Mouse (Mus musculus) forebrain, embryonic 11.5 days (tissue): ENCODE data around the gene Atp5e. TPM values are rescaled to one million over a fixed set of nuclear protein-coding genes. Genes with fewer than 3 reads are reported as not detected.

Source experiments
- ATAC-seq: fragments of 200-750 bp; cut with Nextera tagmentation; replicated peaks from 2 replicates; pipeline ENCODE4 v1.8.0; 2017; ENCODE audit warnings: moderate TSS enrichment; ENCODE audit not compliant: low FRiP score
- DNase-seq: peaks from one replicate; pipeline ENCODE4 v3.0.0-alpha.2; 2017; ENCODE audit warnings: low spot score
- H3K27ac ChIP-seq: fragments of 300-500 bp; sonication (generic); 2 replicates; pipeline ENCODE4 v1.5.1; 2014; ENCODE audit warnings: low read depth, low read length
- H3K27me3 ChIP-seq: fragments of 300-500 bp; sonication (generic); 2 replicates; pipeline ENCODE4 v1.6.1; 2014; ENCODE audit warnings: mild to moderate bottlenecking, low read length, mixed read lengths; ENCODE audit not compliant: control insufficient read depth, insufficient read depth
- H3K36me3 ChIP-seq: fragments of 300-500 bp; sonication (generic); 2 replicates; pipeline ENCODE4 v1.6.1; 2014; ENCODE audit warnings: mild to moderate bottlenecking, low read length, moderate library complexity, mixed read lengths; ENCODE audit not compliant: control insufficient read depth, insufficient read depth
- H3K4me1 ChIP-seq: fragments of 300-500 bp; sonication (generic); replicated peaks from 2 replicates; pipeline ENCODE4 v1.6.1; 2014; ENCODE audit warnings: low read length, mixed read lengths; ENCODE audit not compliant: control insufficient read depth, insufficient read depth
- H3K4me2 ChIP-seq: fragments of 300-500 bp; sonication (generic); 2 replicates; pipeline ENCODE4 v1.6.1; 2014; ENCODE audit warnings: low read depth, mild to moderate bottlenecking, low read length, moderate library complexity, mixed read lengths; ENCODE audit not compliant: severe bottlenecking
- H3K4me3 ChIP-seq: fragments of 300-500 bp; sonication (generic); 2 replicates; pipeline ENCODE4 v1.5.1; 2014; ENCODE audit warnings: low read depth, low read length
- H3K9ac ChIP-seq: fragments of 300-500 bp; sonication (generic); 2 replicates; pipeline ENCODE4 v1.6.1; 2014; ENCODE audit warnings: low read length
- H3K9me3 ChIP-seq: fragments of 300-500 bp; sonication (generic); 2 replicates; pipeline ENCODE4 v1.6.1; 2016; ENCODE audit warnings: low read length, mixed read lengths; ENCODE audit not compliant: control insufficient read depth
- WGBS: fragments of 180-500 bp; shearing (Covaris S2); extraction: QIAGEN DNeasy Blood & Tissue Kit; methylation state at CpG from one replicate; pipeline ENCODE4 v1.1.7; 2014; 5-methylcytosine and 5-hydroxymethylcytosine counted together
- polyA plus RNA-seq: library from polyadenylated mRNA; unstranded; fragments of >200 nt; fragmentation: Nextera tagmentation; extraction: Ambion mirVana; gene quantifications from 2 replicates; pipeline ENCODE4 v1.2.1, GENCODE M21; 2014

The Atp5e gene
- 600 and 613 TPM in 2 replicates for polyA plus RNA-seq

- peak within 1 kb of the TSS; percentile 93 for H3K4me2 ChIP-seq
- peak within 1 kb of the TSS; percentile 66 for H3K4me3 ChIP-seq
- DNase-seq (peak; percentile 96), ATAC-seq (peak; percentile 100)
- H3K4me1 ChIP-seq, result peaks cover 7% of the 10 kb centered on the region; the same call in 1 of the 2 replicates
- H3K27me3 ChIP-seq, result no peaks in the 10 kb centered on the region
- 3% methylated on average over 48 of the region's 48 CpGs for WGBS
- H3K27ac ChIP-seq, result peak within 1 kb of the TSS; percentile 7; the same call in 1 of the 2 replicates
- peaks cover 3% of the 10 kb centered on the region; the same call in 1 of the 2 replicates for H3K36me3 ChIP-seq
- H3K9ac ChIP-seq, result peak within 1 kb of the TSS; percentile 79
- no peaks in the 10 kb centered on the region for H3K9me3 ChIP-seq
Measured at GRCm38 (mm10) chr2:174463789-174464523, at the start of gene Atp5e. Gene Atp5e (minus strand): TSS chr2:174464105.

GRCm38 (mm10) chr2:174509825-174510224, 45.9 kb upstream of the Atp5e start:
- Histone ChIP-seq H3K9me3 (no peaks in the 10 kb centered on the region), H3K27me3 (no peaks in the 10 kb centered on the region), H3K27ac (no peak overlapping the region), H3K4me3 (no peak overlapping the region), H3K9ac (no peak overlapping the region), H3K4me2 (no peak overlapping the region), H3K36me3 (no peaks in the 10 kb centered on the region), H3K4me1 (no peaks in the 10 kb centered on the region)
- ATAC-seq, result no peak
- 93% methylated on average over 8 of the region's 8 CpGs for WGBS
- DNase-seq, result no peak

- H3K4me1 ChIP-seq, result no peaks in the 10 kb centered on the region
- 86% methylated on average over 4 of the region's 4 CpGs for WGBS
- DNase-seq, result no peak
- H3K4me3 ChIP-seq, result no peak overlapping the region
- no peak for ATAC-seq
- H3K27me3 ChIP-seq, result no peaks in the 10 kb centered on the region
- no peaks in the 10 kb centered on the region for H3K9me3 ChIP-seq
- H3K4me2 ChIP-seq, result no peak overlapping the region
- H3K27ac ChIP-seq, result no peak overlapping the region
- no peaks in the 10 kb centered on the region for H3K36me3 ChIP-seq
- no peak overlapping the region for H3K9ac ChIP-seq
Measured at GRCm38 (mm10) chr2:174507998-174508397, 44.1 kb upstream of the Atp5e start.

- H3K27ac ChIP-seq, result no peak overlapping the region
- no peak overlapping the region for H3K9ac ChIP-seq
- H3K9me3 ChIP-seq, result no peaks in the 10 kb centered on the region
- 88% methylated on average over 25 of the region's 25 CpGs for WGBS
- H3K4me3 ChIP-seq, result no peak overlapping the region
- H3K27me3 ChIP-seq, result no peaks in the 10 kb centered on the region
- ATAC-seq, result no peak
- DNase-seq, result peak; percentile 44
- no peaks in the 10 kb centered on the region for H3K4me1 ChIP-seq
- no peak overlapping the region for H3K4me2 ChIP-seq
- no peaks in the 10 kb centered on the region for H3K36me3 ChIP-seq
Measured at GRCm38 (mm10) chr2:174502831-174503460, 39.0 kb upstream of the Atp5e start.

GRCm38 (mm10) chr2:174502321-174502720, 38.4 kb upstream of the Atp5e start:
- Histone ChIP-seq H3K4me3 (no peak overlapping the region), H3K27me3 (no peaks in the 10 kb centered on the region), H3K4me2 (no peak overlapping the region), H3K9ac (no peak overlapping the region; the same call in 1 of the 2 replicates), H3K27ac (no peak overlapping the region), H3K36me3 (no peaks in the 10 kb centered on the region), H3K4me1 (no peaks in the 10 kb centered on the region), H3K9me3 (no peaks in the 10 kb centered on the region)
- WGBS, result 59% methylated on average over 5 of the region's 5 CpGs
- ATAC-seq (peak; percentile 46; the same call in 1 of the 2 replicates), DNase-seq (peak; percentile 51)

DNA sequence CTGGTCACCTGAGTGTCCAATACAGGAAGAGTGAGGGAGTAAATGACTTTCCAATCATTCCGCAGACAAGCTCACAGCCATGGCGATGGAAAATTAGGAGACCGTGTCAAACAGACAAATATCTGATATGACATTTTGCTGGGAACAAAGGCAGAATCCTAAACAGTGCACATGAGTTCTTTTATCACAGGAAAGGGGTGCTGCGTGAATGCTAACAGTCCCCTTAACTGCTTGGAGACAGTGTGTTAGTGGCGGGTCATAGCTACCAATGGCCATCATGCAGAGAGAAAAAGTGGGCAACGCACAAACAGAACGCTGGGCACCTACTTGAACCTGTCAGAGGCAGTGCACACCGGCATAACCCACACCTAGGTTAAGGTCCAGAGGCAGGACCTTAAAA, 37.6 kb upstream of the Atp5e start:
- Histone ChIP-seq H3K27me3 (no peaks in the 10 kb centered on the region), H3K27ac (no peak overlapping the region), H3K9me3 (no peaks in the 10 kb centered on the region), H3K4me1 (no peaks in the 10 kb centered on the region), H3K9ac (no peak overlapping the region), H3K4me2 (no peak overlapping the region), H3K4me3 (no peak overlapping the region), H3K36me3 (no peaks in the 10 kb centered on the region)
- 89% methylated on average over 8 of the region's 8 CpGs for WGBS
- peak; percentile 34; the same call in 1 of the 2 replicates for ATAC-seq
- peak; percentile 39 for DNase-seq

DNA sequence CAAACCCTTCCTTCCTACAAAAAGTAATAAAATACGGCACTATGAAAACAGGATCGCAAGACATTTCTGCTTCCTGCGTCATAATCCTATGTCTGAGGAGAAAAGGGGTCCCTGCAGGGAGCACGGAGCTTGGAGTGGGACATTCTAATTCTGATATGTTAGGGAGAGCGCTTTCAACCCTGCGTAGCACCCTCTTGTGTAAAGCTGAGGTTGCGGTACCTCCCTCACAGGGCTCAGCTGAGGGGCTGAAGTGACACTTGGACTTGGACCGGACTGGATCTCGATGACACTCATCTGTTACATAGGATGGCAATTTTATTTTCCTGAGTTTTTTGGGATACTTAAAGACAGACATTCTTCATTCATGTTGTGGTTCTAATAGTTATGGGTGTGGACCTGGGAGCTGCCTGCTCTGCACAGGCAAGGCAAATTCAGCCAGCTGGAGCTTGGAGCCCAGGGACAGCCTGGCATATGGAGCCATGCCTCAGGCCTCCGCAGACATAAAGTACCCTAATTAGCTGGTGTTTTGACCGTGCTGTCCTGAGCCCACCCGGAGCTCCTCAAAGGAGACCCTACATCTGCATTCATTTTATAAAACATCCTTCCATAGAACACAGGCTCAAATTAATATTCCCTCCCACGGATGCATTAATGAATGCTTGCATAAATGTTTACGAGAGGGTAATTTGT, 37.1 kb upstream of the Atp5e start:
- Histone ChIP-seq H3K27me3 (no peaks in the 10 kb centered on the region), H3K4me2 (no peak overlapping the region), H3K27ac (no peak overlapping the region), H3K36me3 (no peaks in the 10 kb centered on the region), H3K4me3 (no peak overlapping the region), H3K4me1 (no peaks in the 10 kb centered on the region), H3K9me3 (no peaks in the 10 kb centered on the region), H3K9ac (no peak overlapping the region)
- DNase-seq (peak; percentile 41), ATAC-seq (peak; percentile 59; the same call in 1 of the 2 replicates)
- WGBS, result 83% methylated on average over 14 of the region's 14 CpGs

DNA sequence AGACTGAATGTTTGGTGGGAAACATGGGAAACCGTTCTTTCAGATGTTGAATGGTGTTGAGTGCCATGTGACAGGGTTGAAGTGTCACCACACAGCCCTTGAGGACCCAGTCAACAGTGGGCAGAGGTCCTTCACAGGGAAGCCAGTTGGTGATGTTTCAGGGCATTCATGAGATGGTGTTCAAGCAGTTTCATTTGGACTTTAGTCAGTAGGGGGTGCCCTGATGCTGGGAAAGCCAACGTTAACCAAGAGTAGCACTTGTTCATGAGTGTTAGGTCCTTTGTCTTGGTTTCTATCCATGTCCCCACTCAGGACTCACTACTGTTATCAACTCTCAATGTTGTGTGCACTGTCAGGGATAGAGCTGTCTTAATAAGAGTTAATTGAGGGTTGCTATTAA, 29.0 kb upstream of the Atp5e start:
- H3K4me3 ChIP-seq, result no peak overlapping the region
- H3K4me1 ChIP-seq, result no peaks in the 10 kb centered on the region
- 83% methylated on average over 2 of the region's 2 CpGs for WGBS
- no peaks in the 10 kb centered on the region for H3K27me3 ChIP-seq
- H3K27ac ChIP-seq, result no peak overlapping the region
- no peak overlapping the region for H3K4me2 ChIP-seq
- ATAC-seq, result no peak
- no peak overlapping the region for H3K9ac ChIP-seq
- no peaks in the 10 kb centered on the region for H3K9me3 ChIP-seq
- no peaks in the 10 kb centered on the region for H3K36me3 ChIP-seq
- no peak for DNase-seq
